Comparison of ENCODE assay signal across 8 mouse cellular contexts in the genomic region with DNA sequence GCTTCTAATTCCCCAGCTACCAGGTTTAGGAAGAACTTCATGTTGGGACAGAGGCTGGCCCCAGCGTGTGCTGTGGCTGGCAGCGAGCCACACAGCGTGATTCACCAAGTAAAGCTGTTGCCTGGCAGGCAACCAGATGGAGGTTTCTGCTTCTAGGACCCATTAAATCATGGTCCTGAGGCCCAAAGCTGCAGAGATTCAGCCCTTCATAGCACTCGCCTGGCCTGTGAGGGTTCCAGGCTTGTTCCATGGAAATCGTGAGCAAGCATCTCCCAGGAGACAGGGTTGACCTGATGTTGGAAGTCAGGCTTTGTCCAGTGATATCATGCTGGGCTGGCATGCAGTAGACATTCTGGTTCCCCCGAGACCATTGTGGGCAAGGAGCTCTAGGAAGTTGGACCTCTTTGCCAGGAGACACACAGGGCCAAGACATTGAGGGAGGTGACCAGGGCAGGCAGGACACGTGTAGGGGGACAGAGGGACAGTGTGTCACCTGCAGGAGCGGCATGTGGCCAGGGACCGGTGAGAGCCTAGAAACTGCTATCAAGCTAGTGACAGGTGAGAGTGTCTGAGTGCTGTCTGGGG. TPM values are rescaled to one million over a fixed set of nuclear protein-coding genes. Genes with fewer than 3 reads are reported as not detected.
DNase-seq lines count a peak whose midpoint lies in the region; ATAC-seq and TF ChIP-seq lines count a peak whose summit lies in the region.

No protein-coding gene starts in this region.

- H3K27ac ChIP-seq in hindbrain, embryonic 13.5 days = peak overlapping the region; percentile 52; the same call in 1 of the 2 replicates
- H3K27ac ChIP-seq in hindbrain, embryonic 12.5 days = no peak overlapping the region; the same call in 1 of the 2 replicates
- H3K27ac ChIP-seq in midbrain, embryonic 15.5 days = no peak overlapping the region

- no peak for ATAC-seq in hindbrain, embryonic 13.5 days (ENCODE audit: low FRiP score)
- no peak for ATAC-seq in hindbrain, embryonic 12.5 days (ENCODE audit: low FRiP score)
- ATAC-seq in midbrain, embryonic 15.5 days (replicated peaks) = no peak

- DNase-seq in brain, embryonic 14.5 days (ENCODE audit: low read depth) = peak; percentile 81
- DNase-seq in gastrocnemius, postnatal 25 days = peak; percentile 74
- peak; percentile 68 to 76 for DNase-seq in kidney, postnatal 4 days
- peak; percentile 57 for DNase-seq in lung, postnatal 25 days (ENCODE audit: low spot score)
- peak; percentile 89 for DNase-seq in urinary bladder, postnatal 14 days (ENCODE audit: low spot score)

- no peaks in the 10 kb centered on the region for H3K9me3 ChIP-seq in hindbrain, embryonic 13.5 days
- H3K9me3 ChIP-seq in hindbrain, embryonic 12.5 days (replicated peaks) = no peaks in the 10 kb centered on the region
- H3K9me3 ChIP-seq in midbrain, embryonic 15.5 days = no peaks in the 10 kb centered on the region

- TF ChIP-seq CTCF in brain, embryonic 14.5 days (IDR thresholded peaks at IDR 0.05; ENCODE audit: borderline replicate concordance, extremely low read depth, insufficient read depth, insufficient read length) = no peak

- no peak overlapping the region for H3K4me2 ChIP-seq in hindbrain, embryonic 13.5 days
- H3K4me2 ChIP-seq in hindbrain, embryonic 12.5 days (replicated peaks) = no peak overlapping the region
- no peak overlapping the region for H3K4me2 ChIP-seq in midbrain, embryonic 15.5 days

- H3K36me3 ChIP-seq in hindbrain, embryonic 13.5 days = no peaks in the 10 kb centered on the region
- no peaks in the 10 kb centered on the region for H3K36me3 ChIP-seq in hindbrain, embryonic 12.5 days
- H3K36me3 ChIP-seq in midbrain, embryonic 15.5 days (replicated peaks) = no peaks in the 10 kb centered on the region

- H3K4me3 ChIP-seq in hindbrain, embryonic 13.5 days = no peak overlapping the region
- H3K4me3 ChIP-seq in hindbrain, embryonic 12.5 days = no peak overlapping the region
- H3K4me3 ChIP-seq in midbrain, embryonic 15.5 days = no peak overlapping the region

- no peak for TF ChIP-seq POLR2A in brain, embryonic 14.5 days (IDR thresholded peaks at IDR 0.05; ENCODE audit: borderline replicate concordance, extremely low read depth, insufficient read depth, insufficient read length, poor library complexity, severe bottlenecking)

- no peaks in the 10 kb centered on the region for H3K27me3 ChIP-seq in hindbrain, embryonic 13.5 days
- no peaks in the 10 kb centered on the region for H3K27me3 ChIP-seq in hindbrain, embryonic 12.5 days
- H3K27me3 ChIP-seq in midbrain, embryonic 15.5 days (replicated peaks) = no peaks in the 10 kb centered on the region

- no peak overlapping the region for H3K9ac ChIP-seq in hindbrain, embryonic 13.5 days
- H3K9ac ChIP-seq in hindbrain, embryonic 12.5 days = no peak overlapping the region
- H3K9ac ChIP-seq in midbrain, embryonic 15.5 days = no peak overlapping the region

- 68% methylated on average over 9 of the region's 9 CpGs for WGBS in hindbrain, embryonic 13.5 days
- 81% methylated on average over 9 of the region's 9 CpGs for WGBS in hindbrain, embryonic 12.5 days
- WGBS in midbrain, embryonic 15.5 days = 73% methylated on average over 9 of the region's 9 CpGs

- peaks cover 41% of the 10 kb centered on the region for H3K4me1 ChIP-seq in hindbrain, embryonic 13.5 days (replicated peaks)
- H3K4me1 ChIP-seq in hindbrain, embryonic 12.5 days = peaks cover 30% of the 10 kb centered on the region
- peaks cover 23% of the 10 kb centered on the region for H3K4me1 ChIP-seq in midbrain, embryonic 15.5 days

RNA-seq across cellular contexts. Expression of a gene that starts 50.5 kb away (rescaled TPM):
- polyA plus RNA-seq in hindbrain, embryonic 13.5 days (2015; fragmentation: Nextera tagmentation; extraction: Ambion mirVana) = 15.4 and 16.3 TPM in 2 replicates
- polyA plus RNA-seq in hindbrain, embryonic 12.5 days (2016; fragmentation: Nextera tagmentation; extraction: Ambion mirVana) = 45.9 and 55.2 TPM in 2 replicates
- 15.1 and 29.8 TPM in 2 replicates for polyA plus RNA-seq in brain, embryonic 14.5 days (2012; rRNA removed)
- 10 to 100 TPM; 52.3 to 77.1 TPM for total RNA-seq in gastrocnemius, postnatal 25 days (2021)
- 8.7 and 9.5 TPM in 2 replicates for polyA plus RNA-seq in midbrain, embryonic 15.5 days (2015; fragmentation: Nextera tagmentation; extraction: Ambion mirVana)
